Mouse (Mus musculus) common myeloid progenitor, adult 5-6 weeks (primary cell): ENCODE data around the gene Mccc1. TPM values are rescaled to one million over a fixed set of nuclear protein-coding genes. Genes with fewer than 3 reads are reported as not detected.

Experiments used
- ATAC-seq: replicated peaks from 2 replicates; pipeline ENCODE4 v1.8.0; 2016; ENCODE audit warnings: low read depth, mild to moderate bottlenecking, moderate TSS enrichment, inconsistent platforms; ENCODE audit not compliant: poor library complexity, severe bottlenecking
- total RNA-seq: library from RNA; stranded (forward); fragments of 200-1000, 187-1606 nt; gene quantifications from 2 replicates; pipeline ENCODE4 v1.2.3, GENCODE M21; 2017

Mccc1 gene
- total RNA-seq, 1 experiment from 2014 or later: 13.0 TPM

DNA sequence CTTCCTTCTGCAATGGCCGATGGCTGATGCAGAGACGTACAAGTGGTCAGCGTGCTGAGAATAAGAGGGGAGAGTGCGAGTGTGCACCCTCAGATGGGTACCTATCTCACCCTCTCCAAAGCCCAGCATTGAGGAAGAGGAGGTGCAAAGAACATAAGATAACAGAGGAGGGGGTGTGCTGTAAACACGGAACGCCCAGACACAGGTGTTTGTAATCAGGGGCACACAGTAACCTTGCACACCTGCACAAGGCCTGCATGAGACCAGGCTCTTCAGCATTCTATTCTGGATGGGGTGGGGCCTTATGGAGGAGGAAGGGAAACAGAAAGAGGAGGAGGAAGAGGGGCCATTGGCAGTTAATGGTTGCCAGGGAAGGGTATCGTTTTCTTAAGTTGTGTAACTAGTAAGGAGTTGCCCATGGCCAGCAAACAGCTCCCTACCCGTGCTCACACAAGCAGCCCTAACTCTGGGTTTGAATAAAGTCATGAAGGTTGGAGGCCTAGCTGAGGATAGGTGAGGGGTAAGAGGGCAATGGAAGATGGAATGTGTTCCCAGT, 33.0 kb downstream of the Mccc1 start:
- peak; percentile 30 for ATAC-seq

DNA sequence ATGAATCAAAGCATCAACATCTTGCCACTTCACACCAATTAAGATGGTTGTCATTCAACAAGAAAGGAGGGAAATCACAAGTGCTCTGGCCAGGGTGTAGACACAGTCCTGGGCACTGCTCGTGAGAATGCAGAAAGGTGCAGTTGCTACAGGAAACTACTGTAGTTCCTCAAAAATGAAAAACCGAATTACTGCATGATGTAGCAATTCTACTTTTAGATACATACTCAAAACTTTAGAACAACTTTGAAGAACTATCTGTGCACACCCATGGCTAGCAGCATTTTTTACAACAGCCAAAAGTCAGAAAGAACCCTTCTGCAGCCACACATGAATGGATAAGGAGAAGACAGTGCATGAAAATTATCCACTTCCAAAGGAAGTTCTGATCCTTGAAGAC, 34.0 kb downstream of the Mccc1 start:
- peak; percentile 70 for ATAC-seq

DNA sequence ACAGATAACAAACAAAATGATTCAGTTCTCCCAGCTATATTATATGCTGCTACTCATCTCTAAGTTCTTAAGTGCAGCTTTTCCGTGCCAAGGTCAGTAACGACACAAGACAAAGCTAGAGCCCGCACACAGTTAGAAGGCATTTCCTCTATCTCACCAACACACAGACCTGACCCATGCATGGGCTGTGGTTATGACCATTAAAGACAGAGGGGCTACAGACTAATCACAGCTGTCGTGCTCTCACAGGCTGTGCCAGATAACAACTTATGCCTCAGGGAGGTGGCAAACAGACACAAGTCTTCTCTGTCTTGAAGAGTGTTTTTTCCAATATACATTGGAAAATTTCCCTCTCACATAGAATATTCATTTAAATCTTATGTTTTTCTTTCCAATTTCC, 35.5 kb downstream of the Mccc1 start:
- peak; percentile 57 for ATAC-seq

DNA sequence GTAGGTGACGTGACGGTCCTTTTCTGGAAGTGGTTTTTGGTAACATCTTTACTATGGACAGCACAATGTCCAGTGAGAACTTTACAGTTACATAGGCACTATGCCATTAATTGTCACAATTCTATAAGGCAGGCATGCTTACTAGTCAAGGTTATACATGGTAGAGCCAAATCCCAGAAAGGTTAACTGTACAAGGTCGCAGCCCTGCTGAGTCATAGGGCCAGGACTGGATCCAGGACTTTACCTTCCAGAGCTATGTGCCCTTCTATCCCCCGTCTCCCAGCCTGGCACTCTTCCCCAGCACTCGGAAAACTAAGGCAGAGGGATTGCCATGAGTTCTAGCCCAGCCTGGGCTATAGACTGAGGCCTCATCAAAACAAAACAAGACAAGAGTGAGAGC, 36.6 kb downstream of the Mccc1 start:
- ATAC-seq: no peak

DNA sequence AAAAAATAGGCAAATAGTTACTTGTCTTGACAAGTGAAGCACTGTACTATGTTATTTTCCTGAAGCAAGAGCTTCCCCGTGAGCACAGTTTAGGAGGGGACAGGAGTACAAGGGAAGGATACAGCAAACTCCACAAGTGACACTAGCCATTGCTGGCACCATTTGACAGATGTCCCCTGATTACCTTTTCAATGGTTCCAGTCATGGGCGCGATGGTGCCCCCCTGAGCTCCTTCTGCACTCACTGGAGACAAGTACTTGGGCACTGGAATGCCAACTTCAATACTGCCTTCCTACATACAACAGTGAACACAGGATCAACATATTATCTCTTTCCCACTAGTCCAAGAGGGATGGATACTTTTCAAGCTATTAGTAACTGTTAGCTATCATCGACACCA, 37.1 kb downstream of the Mccc1 start:
- no peak for ATAC-seq

DNA sequence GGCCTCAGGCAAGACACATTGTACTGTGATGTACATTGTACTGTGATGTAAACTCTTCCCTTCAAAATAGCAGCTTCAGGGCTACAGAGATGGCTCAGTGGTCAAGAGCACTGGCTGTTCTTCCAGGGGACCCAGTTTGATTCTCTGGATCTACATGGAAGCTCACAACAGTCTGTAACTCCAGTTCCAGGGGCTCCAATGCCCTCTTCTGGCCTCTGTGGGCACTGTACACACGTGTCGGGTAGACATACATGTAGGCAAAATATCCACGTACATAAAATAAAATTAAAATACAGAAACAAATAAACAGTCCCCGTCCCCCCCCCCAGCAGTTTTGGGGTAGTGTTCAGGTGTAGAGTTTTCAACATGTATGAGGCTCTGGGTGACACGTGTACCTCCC, 37.5 kb downstream of the Mccc1 start:
- ATAC-seq: no peak

DNA sequence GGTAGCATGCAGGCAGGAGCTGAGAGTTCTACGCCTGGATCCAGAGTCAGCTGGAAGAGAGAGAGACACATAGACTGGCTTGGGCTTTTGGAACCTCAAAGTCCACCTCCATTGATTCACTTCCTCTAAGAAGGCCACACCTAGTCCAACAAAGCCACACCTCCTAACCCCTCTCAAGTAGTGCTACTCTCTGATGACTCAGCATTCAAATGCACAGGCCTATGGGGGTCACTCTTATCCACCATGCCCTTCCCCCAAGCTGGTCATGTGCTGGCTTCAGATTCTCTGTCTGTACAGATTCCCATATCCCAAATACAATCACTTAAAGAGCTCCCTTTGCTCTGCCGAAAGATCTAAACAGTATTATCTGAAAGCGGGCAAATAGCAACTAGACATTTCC, 43.2 kb downstream of the Mccc1 start:
- no peak for ATAC-seq

DNA sequence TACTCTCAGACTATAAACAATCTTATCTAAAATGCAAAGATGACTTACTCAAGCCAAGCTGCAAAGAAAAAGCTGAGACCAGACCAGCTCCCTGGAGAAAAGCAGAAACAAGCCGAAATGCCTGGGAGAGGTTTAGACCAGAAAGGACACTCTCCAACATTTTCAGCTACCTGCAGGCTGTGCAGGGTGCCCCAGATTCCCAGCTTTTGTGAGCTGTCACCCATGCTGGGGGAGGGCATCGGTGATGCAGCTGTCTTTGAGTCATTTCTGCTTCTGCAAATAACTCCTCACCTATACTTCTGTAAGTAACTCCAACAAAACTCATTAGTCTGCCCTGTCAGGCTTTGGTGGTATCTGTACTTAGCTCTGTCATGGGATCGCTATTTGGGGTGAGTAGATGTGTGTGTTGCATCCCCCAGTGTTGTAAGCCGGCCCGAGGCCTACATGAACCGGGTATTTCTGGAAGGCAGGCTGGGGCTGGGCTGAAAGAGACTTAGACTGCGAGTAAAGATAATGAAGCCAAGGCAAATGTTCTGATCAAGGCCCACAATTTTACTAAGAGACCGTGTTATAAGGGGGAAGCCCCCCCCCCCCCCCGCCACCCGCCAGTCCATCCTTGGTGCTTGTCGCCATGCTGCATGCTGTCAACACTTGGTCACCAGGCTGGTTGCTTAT, 45.4 kb downstream of the Mccc1 start:
- no peak for ATAC-seq

DNA sequence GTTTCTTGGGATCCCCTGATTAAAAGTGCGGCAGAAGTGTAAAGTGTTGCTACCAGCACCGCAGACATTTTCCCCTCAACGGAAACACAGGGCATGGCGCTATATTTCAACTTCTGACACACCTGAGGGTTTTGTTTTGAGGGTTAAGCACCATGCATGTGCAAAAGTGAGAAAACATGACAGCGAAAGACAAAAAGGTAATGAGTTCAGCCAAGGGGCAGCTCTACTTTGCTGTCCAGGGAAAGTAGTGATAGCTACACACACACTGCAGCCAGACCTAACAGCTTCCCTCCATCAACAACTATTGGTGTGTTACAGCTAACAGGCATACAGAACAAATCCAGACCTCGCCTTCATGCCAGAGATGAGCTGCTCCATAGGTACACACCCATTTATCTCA, 46.7 kb downstream of the Mccc1 start:
- ATAC-seq: no peak

DNA sequence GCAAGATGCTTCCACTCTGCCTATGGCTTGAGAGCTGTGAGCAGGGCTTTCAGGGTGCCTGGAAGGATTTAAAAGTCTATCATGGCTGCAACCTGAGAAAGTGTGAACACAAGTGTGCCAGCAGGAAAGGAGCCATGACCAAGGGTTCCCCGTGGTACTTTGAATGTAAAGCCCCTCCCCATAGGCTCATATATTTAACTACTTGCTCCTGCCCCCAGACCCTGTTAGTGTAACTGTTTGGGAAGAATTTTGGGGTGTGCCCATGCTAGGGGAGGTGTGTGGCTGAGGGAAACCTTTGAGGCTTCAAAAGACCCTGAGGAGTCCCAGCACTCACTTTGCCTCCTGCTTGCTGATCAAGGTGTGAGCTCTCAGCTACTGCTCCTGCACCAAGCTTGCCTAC, 47.3 kb downstream of the Mccc1 start:
- no peak for ATAC-seq

DNA sequence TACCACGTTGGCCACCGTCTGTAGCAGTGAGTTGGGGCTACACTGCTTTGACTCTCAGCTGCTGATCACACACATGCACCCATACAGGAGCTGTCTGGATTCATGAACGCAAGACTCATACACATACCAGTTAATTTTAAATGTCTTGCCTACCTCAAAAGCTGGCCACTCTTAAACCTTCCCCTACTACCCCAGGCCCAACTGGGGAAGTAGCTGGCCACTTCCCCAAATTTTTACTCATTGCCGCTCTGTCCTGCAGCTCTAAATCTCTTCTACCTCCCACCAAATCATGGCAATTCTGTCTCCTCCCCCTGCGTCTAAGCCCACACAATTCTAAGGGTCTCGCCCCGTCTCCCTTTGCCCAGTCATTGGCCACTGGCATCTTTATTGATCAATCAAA, 52.3 kb downstream of the Mccc1 start:
- ATAC-seq: peak; percentile 82

DNA sequence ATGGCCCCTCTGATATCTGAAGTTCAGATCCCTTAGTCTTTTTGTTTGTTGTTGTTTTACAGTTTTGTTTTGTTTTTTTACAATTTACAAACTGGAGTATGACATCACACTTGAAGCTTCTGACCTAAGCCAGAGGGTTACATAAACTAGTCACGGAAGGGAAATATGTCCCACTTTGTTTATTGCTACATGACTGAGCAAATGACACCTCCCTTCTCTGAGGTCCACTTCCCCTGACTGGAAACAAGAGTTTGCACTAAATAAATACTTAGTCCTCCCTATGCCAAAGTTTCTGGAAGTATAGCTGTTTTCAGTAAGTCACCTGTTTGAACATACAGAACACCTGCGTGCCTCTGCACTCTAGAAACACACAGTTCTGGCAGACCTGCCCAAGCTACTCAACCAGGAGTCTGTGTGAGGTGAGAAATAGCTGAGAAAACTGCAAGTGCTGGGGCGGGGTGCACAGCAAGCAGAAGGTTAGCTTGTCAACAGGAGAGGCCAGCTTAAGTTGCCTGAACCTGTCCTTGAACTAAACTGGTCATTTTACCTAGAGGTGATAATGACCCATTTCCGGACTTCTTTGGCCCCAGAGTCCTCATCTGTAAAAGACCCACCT, 59.9 kb downstream of the Mccc1 start:
- ATAC-seq: no peak

DNA sequence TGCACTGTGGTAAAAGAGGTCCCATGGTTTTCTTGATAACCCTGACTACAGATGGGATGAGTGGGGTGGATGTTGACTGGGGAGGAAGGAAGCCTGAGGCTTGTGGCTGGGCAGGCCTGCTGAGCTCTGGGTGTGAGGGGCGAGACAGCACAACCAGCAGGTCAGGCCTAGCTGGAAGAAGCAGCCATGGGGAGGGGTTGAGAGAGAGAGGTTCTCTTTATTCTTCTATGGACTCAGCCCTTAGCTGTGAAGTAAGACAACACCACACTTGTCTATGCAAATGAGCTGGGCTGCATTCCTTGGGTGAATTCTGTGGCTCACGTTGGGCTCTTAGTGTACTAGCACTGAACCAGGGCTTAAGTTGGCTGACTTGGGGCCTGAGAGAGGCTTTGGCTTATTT, 60.4 kb downstream of the Mccc1 start:
- ATAC-seq: peak; percentile 80

DNA sequence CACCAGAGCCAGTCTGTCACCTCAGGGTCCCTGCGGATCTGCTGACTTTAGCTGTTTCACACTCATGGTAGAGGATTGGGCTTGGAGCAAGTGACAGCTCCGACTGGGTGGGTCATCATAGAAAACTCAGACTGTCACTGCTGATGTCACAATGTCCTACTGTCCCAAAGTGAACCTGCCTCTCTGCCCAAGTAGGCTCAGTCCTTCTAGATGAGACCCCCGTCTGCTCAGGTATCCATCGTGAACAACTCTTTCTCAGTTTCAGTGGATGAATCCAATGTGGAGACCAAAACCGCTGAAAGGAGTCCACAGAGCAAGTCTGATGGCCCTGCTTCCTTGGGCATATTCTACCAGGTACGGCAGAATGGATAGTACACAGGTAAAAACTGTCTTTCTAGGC, 63.1 kb downstream of the Mccc1 start, which contains the start of gene Dcun1d1:
Gene Dcun1d1, minus strand, starts transcription at position 101 of the 400 bp plus-strand sequence.
- ATAC-seq: no peak

DNA sequence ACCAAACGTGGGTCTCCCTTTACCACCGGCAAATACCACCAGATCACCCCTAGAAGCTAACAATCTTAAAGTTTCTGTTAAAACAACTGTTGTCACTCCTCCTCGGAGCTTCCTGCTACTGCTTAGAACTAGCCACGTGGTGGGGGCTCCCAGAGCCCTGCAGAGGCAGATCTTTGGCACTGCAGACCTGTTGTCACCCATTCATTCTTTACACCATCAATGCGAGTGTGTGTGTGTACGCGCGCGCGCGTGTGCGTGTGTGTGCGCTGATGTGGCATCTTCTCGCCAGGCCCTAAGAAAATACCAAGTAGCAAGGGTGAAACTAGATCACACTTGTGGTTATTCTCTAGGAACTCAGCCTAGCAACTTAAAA, 67.1 kb downstream of the Mccc1 start:
- ATAC-seq: peak; percentile 66

DNA sequence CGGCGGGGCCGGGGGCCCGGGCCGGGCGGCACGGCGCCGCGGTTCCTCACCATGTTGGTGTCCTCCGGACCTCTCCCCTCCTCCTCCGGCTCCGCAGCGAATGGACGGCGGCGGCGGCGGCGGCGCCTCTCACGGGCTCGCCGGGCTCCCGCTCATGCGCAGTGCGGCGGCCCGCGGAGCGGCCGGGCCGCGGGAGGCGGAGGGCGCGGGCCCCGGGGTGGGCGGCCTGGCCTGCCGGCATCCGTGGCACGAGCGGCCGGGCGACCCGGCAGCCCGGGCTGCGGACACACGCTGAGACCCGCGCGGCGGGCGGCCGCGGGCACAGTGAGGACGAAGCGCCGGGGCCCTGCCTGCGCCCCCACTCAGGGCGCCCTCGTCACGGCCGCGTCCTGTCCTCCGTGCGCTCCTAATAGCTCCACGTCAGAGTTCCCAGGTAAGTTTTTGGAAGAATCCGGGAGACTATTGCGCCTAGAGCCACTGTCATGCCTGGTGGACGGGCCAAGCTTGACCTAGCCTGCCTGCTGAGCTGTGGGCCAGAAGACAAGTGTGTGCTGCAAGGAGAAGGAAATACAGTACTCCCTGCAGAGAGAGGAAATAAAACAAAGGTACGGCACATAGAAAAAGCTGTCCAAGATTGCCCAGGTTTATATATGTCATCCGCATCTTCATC, 67.6 kb downstream of the Mccc1 start:
- ATAC-seq: peak; percentile 24

DNA sequence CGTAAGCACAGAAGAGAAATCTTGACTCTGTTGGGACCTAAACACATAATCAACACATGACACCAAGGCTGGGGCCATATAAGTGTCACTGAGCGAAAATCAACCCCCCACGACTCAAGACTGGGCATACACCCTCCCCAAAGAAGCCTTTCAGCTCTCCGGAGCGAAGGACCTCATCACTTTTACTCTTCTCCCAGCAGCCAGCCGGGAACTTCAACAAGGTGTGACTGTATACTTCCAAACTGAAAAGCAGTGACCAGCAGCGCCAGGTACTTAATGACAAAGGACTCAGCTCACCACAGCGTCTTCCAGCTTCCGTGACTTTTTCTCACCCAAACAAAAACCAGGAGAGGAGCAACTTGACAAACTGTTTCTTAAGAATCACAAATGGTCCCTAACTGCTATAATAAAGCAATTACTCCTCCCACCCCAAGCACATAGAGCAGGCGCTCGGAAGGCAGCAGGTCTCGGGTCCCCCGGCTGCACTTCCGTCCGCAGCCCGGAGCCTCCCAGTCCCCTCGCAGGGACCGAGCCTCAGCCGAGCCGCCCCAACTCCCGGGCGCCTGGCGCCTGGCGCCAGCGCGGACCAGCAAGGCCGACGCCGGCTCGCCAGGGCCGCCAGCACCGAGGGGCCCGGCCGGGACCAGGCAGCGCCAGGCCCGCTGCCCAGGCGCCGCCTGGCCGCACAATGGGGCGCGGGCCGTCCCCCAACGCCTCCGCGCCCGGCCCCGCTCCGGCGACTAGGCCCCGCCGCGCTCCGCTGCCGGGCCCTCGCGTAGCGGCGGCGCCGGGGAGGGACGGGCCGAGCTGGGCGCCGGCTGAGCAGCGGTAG, 68.4 kb downstream of the Mccc1 start:
- ATAC-seq: peak; percentile 45

DNA sequence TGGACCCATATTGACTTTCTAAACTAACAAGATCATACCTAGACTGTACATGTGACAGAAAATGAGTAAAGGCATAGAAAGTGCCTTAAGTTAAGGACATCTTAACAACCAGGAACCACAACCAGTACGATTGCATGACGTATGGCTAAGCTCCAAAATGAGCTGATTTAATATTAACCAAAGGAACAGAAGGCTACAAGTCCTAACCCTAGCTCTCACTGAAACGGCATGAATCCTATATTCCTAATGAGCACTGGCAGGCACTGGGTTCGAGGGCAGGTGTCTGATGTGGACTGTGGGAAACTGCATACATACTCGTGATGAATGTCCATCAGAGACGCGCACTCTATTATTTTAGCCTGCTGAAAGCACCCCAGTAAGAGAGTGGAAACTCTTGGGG, 69.1 kb downstream of the Mccc1 start:
- no peak for ATAC-seq

DNA sequence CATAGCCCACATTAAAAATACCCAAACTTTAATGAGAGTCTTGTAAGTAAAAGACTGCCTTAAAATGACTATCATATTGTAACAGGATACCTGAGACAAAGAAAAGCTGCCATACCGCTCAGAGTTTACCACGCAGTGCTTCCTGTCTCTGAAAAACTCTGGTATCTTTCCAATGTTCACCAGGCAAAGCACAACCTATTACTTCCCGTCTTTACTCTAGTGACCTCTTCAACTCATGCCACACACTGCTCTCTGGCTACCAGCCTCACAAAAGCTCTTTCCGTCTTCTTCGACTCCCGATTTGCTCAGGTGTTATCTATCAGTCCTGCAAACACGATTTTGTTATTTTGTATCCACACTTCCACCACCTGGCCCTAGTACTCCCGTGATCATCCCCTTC, 70.6 kb downstream of the Mccc1 start:
- peak; percentile 29; the same call in 1 of the 2 replicates for ATAC-seq

DNA sequence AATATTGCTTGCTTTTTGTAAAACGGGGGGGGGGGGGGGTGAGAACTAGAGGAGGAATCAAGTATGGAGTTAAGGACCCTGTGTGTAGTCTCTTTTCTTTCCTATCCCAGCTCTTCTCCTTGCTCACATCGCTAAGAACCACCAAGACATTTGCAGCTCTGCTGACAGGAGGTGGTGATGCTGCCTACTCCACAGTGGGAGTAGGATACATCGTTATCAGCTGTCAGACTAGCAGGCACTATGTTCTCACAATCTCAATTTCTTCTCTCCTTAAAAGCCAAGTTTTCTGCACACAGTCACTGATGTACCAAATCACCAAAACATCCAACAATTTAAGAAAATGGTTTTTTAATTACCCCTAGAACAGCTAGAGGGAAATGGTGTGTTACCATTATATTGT, 71.1 kb downstream of the Mccc1 start:
- no peak for ATAC-seq
